Mouse (Mus musculus): ENCODE data around the gene Lrp5.

GRCm38 (mm10) chr19:3639561-3639960 lies 46.8 kb downstream of the Lrp5 start:
- TF ChIP-seq POLR2A (IDR thresholded peaks at IDR 0.05; ENCODE audit: borderline replicate concordance, extremely low read depth, low read depth, low read length) (no peak), CTCF (IDR thresholded peaks at IDR 0.05; ENCODE audit: insufficient read depth, low read length) (no peak)

All from lung, adult 2 months (tissue).